Mouse (Mus musculus) liver, embryonic 12.5 days (tissue): Measurements from ENCODE around the gene Olfr430. TPM values are rescaled to one million over a fixed set of nuclear protein-coding genes. Genes with fewer than 3 reads are reported as not detected.

ENCODE experiments used
- ATAC-seq: fragments of 200-750 bp; cut with Nextera tagmentation; 2 replicates; pipeline ENCODE4 v1.8.0; 2017; ENCODE audit warnings: moderate number of reproducible peaks, mild to moderate bottlenecking, moderate library complexity
- H3K27ac ChIP-seq: fragments of 300-500 bp; sonication (generic); 2 replicates; pipeline ENCODE4 v1.5.1; 2016; ENCODE audit warnings: mild to moderate bottlenecking
- H3K27me3 ChIP-seq: fragments of 300-500 bp; sonication (generic); replicated peaks from 2 replicates; pipeline ENCODE4 v1.6.1; 2016; ENCODE audit warnings: mild to moderate bottlenecking, moderate library complexity
- H3K36me3 ChIP-seq: fragments of 300-500 bp; sonication (generic); 2 replicates; pipeline ENCODE4 v1.6.1; 2016; ENCODE audit warnings: mild to moderate bottlenecking, moderate library complexity
- H3K4me1 ChIP-seq: fragments of 300-500 bp; sonication (generic); 2 replicates; pipeline ENCODE4 v1.6.1; 2016
- H3K4me2 ChIP-seq: fragments of 300-500 bp; sonication (generic); 2 replicates; pipeline ENCODE4 v1.6.1; 2016; ENCODE audit warnings: mild to moderate bottlenecking, moderate library complexity
- H3K4me3 ChIP-seq: fragments of 300-500 bp; sonication (generic); 2 replicates; pipeline ENCODE4 v1.5.1; 2016; ENCODE audit warnings: mild to moderate bottlenecking, moderate library complexity
- H3K9ac ChIP-seq: fragments of 300-500 bp; sonication (generic); 2 replicates; pipeline ENCODE4 v1.6.1; 2016; ENCODE audit warnings: mild to moderate bottlenecking, moderate library complexity
- H3K9me3 ChIP-seq: fragments of 300-500 bp; sonication (generic); replicated peaks from 2 replicates; pipeline ENCODE4 v1.6.1; 2016; ENCODE audit warnings: mild to moderate bottlenecking, moderate library complexity
- WGBS: fragments of 180-500 bp; shearing (Covaris S2); methylation state at CpG from one replicate; pipeline ENCODE4 v1.1.7; 2016; ENCODE audit not compliant: insufficient replicate concordance; 5-methylcytosine and 5-hydroxymethylcytosine counted together
- polyA plus RNA-seq: library from polyadenylated mRNA; unstranded; fragments of >200 nt; fragmentation: Nextera tagmentation; extraction: Ambion mirVana; gene quantifications from 2 replicates; pipeline ENCODE4 v1.2.1, GENCODE M21; 2016

Olfr430 gene
- polyA plus RNA-seq, 1 experiment from 2014 or later = not detected

DNA sequence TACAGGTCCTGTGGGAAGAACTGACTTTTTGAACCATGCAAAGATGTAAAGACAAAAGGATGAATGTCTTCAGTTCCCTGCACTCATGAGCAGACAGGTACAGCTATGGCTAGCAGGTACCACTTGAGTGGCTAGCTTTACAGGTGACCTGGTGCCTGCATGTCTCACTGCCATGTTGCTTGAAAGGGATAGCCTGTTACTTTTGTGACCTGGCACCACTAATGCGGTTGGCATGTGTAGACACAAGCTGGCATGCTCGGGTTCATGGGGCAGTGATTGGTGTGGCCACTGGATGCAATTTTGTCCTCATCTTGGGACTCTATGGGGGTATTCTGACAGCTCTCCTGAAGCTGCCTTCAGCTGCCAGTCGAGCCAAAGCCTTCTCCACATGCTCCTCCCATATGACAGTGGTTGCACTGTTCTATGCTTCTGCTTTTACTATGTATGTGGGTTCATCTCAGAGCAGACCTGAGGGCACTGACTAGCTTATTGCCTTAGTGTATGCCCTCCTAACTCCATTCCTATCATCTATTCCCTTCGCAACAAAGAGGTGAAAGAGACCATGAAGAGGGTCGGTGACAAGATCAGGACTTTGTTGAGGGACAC is 14.4 kb upstream of the Olfr430 start:
- Histone ChIP-seq H3K36me3 (no peaks in the 10 kb centered on the region), H3K4me2 (no peak overlapping the region), H3K27ac (no peak overlapping the region), H3K4me3 (no peak overlapping the region), H3K4me1 (no peaks in the 10 kb centered on the region), H3K9me3 (no peaks in the 10 kb centered on the region), H3K9ac (no peak overlapping the region), H3K27me3 (no peaks in the 10 kb centered on the region)
- no peak for ATAC-seq
- WGBS = 62% methylated on average over 5 of the region's 5 CpGs

DNA sequence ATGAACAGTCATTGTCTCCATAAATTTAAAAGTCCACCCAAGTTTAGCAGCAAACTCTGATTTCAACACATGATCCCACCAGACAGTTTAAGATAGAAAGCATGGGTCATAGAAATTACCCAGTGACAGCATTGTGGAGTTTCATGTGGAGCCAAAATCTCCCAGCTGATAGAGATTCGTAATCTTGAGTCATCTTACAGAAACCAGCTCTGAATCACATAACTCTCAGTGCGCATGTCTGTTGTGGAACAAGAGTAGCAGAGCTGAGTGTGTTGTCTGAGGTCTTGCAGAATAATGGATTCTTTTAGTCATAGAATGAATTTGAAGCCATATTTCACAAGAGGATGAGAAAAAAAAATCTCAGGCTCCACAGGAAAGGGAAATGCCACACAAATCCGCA is 13.4 kb upstream of the Olfr430 start:
- H3K27ac ChIP-seq = no peak overlapping the region
- ATAC-seq = no peak
- WGBS = 73% methylated on average over 3 of the region's 3 CpGs
- no peak overlapping the region for H3K9ac ChIP-seq
- no peaks in the 10 kb centered on the region for H3K27me3 ChIP-seq
- no peaks in the 10 kb centered on the region for H3K9me3 ChIP-seq
- H3K4me2 ChIP-seq = no peak overlapping the region
- no peak overlapping the region for H3K4me3 ChIP-seq
- H3K4me1 ChIP-seq = no peaks in the 10 kb centered on the region
- H3K36me3 ChIP-seq = no peaks in the 10 kb centered on the region

DNA sequence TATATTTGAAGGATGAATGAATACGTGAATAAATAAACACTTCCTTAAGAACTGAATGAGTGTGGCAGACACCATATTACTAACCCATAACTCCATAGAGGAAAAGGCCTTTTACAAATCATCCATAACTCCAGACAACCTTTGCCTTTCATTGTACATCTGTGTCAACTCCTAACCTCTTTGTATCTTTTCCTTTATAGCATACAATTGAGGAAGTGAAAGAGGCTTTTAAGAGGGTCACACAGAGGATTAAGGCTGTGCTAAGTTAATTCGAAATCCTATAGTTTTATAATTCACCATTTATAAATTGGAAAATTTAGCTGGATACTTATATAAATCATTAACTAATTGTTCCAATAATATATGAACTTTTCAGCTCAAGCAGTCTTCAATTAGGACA is 11.2 kb upstream of the Olfr430 start:
- no peak for ATAC-seq
- no peaks in the 10 kb centered on the region for H3K4me1 ChIP-seq
- no peaks in the 10 kb centered on the region for H3K27me3 ChIP-seq
- no peaks in the 10 kb centered on the region for H3K36me3 ChIP-seq
- no peak overlapping the region for H3K4me2 ChIP-seq
- no peak overlapping the region for H3K27ac ChIP-seq
- 59% methylated on average over 2 of the region's 2 CpGs for WGBS
- no peaks in the 10 kb centered on the region for H3K9me3 ChIP-seq
- no peak overlapping the region for H3K9ac ChIP-seq
- no peak overlapping the region for H3K4me3 ChIP-seq

DNA sequence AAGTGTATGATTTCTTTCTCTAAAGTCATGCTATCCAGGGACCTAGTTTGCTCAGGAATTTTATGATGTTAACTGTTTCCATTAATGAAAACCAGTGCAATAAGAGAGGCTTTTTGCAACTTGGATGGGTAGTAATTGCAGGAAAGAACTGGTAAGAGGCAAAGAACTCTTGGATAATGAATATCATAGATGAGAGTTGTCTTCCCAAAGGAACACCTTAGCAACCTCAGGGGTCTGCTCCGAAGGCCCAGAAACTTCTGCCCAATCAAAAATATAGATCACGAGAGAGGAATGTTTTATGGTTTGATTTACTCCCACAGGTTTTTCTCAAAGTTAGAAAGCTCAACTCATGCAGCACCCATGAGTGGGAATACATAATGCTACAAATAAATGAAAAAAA is 17.6 kb downstream of the Olfr430 start, which contains the start of gene Olfr429:
Olfr429 (plus strand) TSS at position 301 of the 400 bp plus-strand sequence.
- H3K4me2 ChIP-seq = no peak within 1 kb of the TSS
- no peak within 1 kb of the TSS for H3K9ac ChIP-seq
- WGBS = 74% methylated on average over 2 of the region's 2 CpGs
- no peak within 1 kb of the TSS for H3K4me3 ChIP-seq
- no peaks in the 10 kb centered on the region for H3K9me3 ChIP-seq
- H3K27me3 ChIP-seq = no peaks in the 10 kb centered on the region
- no peaks in the 10 kb centered on the region for H3K36me3 ChIP-seq
- H3K4me1 ChIP-seq = no peaks in the 10 kb centered on the region
- no peak within 1 kb of the TSS for H3K27ac ChIP-seq
- ATAC-seq = no peak

DNA sequence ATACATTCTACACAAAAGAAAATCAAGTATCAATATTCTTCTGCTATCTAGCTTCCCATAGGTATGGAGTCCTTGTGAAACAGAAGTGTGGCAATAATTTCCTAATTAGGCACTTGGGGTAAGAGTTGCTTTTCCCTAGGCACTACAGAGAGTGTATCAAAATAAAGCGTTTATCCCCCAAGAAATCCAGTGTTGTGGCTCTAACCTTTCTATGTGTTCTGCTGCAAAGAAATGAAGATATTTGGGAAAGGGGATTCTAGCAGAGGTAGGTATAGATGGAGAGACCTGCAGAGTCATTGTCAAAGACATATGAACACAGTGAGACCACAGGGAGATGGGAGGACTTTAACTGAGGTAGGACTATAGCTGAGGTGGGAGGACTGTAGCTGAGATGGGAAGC is 30.2 kb downstream of the Olfr430 start, which contains the start of gene Olfr427:
Olfr427 (plus strand) TSS at position 301 of the 400 bp plus-strand sequence.
- Histone ChIP-seq H3K4me2 (no peak within 1 kb of the TSS), H3K9me3 (no peaks in the 10 kb centered on the region), H3K4me3 (no peak within 1 kb of the TSS), H3K27me3 (no peaks in the 10 kb centered on the region), H3K27ac (no peak within 1 kb of the TSS), H3K4me1 (no peaks in the 10 kb centered on the region), H3K9ac (no peak within 1 kb of the TSS), H3K36me3 (no peaks in the 10 kb centered on the region)
- WGBS = 65% methylated on average over 1 of the region's 1 CpGs
- ATAC-seq = no peak

DNA sequence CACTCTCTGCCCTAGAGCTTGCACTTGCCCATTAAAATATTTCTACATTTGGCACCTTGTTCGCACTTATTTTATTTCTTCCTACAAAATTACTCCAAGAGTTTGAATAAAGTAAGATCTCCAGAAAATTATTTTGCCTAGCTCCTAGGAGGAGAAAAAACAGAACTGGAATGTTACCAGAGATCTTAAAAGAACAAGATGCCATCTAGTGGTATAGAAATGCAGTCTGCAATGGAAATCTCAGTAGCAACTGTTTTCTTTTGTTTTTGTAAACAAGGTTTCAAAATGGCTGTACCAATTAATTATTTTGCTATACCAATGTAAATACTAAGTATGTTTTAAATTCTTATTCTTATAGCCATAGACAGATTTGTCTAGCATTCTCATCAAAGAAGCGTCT is 37.3 kb downstream of the Olfr430 start:
- WGBS = 47% methylated on average over 2 of the region's 2 CpGs
- no peak for ATAC-seq

DNA sequence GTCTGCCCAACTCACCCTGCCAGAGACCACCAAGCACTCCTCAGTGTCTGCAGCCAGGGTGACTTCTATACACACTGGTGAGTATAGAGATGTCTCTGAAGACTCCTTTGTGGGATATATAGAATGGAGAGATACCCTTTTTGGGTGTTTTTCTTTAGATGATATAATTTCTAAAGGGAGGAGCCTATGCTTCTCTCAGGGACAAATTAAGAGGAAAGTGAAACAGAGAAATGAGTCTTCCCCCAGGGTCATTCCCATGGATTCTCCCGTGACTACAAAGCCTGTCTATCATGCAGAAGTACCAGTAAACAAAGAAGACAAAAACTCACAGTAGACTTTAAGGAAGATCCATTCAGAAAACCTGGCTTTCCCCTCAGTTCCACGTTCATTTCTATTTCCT is 54.7 kb downstream of the Olfr430 start, which contains the start of gene Olfr231:
Olfr231 (minus strand) TSS at position 101 of the 400 bp plus-strand sequence.
- H3K4me3 ChIP-seq = no peak within 1 kb of the TSS
- H3K9me3 ChIP-seq = no peaks in the 10 kb centered on the region
- H3K4me1 ChIP-seq = no peaks in the 10 kb centered on the region
- H3K4me2 ChIP-seq = no peak within 1 kb of the TSS
- H3K36me3 ChIP-seq = no peaks in the 10 kb centered on the region
- 46% methylated on average over 2 of the region's 2 CpGs for WGBS
- ATAC-seq = no peak
- H3K27me3 ChIP-seq = no peaks in the 10 kb centered on the region
- no peak within 1 kb of the TSS for H3K9ac ChIP-seq
- H3K27ac ChIP-seq = no peak within 1 kb of the TSS

More for the DNA sequence above, 37.3 kb downstream of the Olfr430 start:
- H3K27ac ChIP-seq = no peak overlapping the region
- no peaks in the 10 kb centered on the region for H3K27me3 ChIP-seq
- H3K4me3 ChIP-seq = no peak overlapping the region
- no peaks in the 10 kb centered on the region for H3K4me1 ChIP-seq
- H3K9me3 ChIP-seq = no peaks in the 10 kb centered on the region
- no peak overlapping the region for H3K4me2 ChIP-seq
- no peaks in the 10 kb centered on the region for H3K36me3 ChIP-seq
- no peak overlapping the region for H3K9ac ChIP-seq

Other genes starting within 250 kb of the Olfr430 start
- 0.90 and 0.98 TPM in 2 replicates for gene Ifi211, start 153.6 kb upstream of the Olfr430 start, polyA plus RNA-seq
- gene Mndal, start 124.1 kb upstream of the Olfr430 start, polyA plus RNA-seq = 2.4 and 3.2 TPM in 2 replicates
- 1.4 and 2.7 TPM in 2 replicates for gene Ifi203, start 123.9 kb upstream of the Olfr430 start, polyA plus RNA-seq
- gene Ifi202b, start 83.9 kb upstream of the Olfr430 start, polyA plus RNA-seq = not detected in 2 replicates
- gene Ifi205, start 34.8 kb upstream of the Olfr430 start, polyA plus RNA-seq = 0.17 and 0.32 TPM in 2 replicates
- gene Olfr433, start 25.9 kb upstream of the Olfr430 start, polyA plus RNA-seq = 0.05 and 0.10 TPM in 2 replicates
- not detected in 2 replicates for gene Olfr432, start 17.4 kb upstream of the Olfr430 start, polyA plus RNA-seq
- not detected in 2 replicates for gene Olfr429, start 17.7 kb downstream of the Olfr430 start, polyA plus RNA-seq
- gene Olfr427, start 30.3 kb downstream of the Olfr430 start, polyA plus RNA-seq = not detected in 2 replicates
- not detected in 2 replicates for gene Olfr231, start 54.6 kb downstream of the Olfr430 start, polyA plus RNA-seq
- gene Olfr424, start 64.9 kb downstream of the Olfr430 start, polyA plus RNA-seq = not detected in 2 replicates
- 0.61 and 0.62 TPM in 2 replicates for gene Olfr420, start 89.0 kb downstream of the Olfr430 start, polyA plus RNA-seq
- 46.8 and 50.0 TPM in 2 replicates for gene Spta1, start 106.2 kb downstream of the Olfr430 start, polyA plus RNA-seq
- 0.08 and 0.20 TPM in 2 replicates for gene Olfr419, start 185.5 kb downstream of the Olfr430 start, polyA plus RNA-seq